Mouse (Mus musculus): ENCODE measurements around the gene Zcwpw1.
"Not testable (repeated sequence)": the region's sequence is repeated elsewhere in the genome, so short reads cannot be mapped to it uniquely, and the experiment has no call there.

Gene Zcwpw1

DNA sequence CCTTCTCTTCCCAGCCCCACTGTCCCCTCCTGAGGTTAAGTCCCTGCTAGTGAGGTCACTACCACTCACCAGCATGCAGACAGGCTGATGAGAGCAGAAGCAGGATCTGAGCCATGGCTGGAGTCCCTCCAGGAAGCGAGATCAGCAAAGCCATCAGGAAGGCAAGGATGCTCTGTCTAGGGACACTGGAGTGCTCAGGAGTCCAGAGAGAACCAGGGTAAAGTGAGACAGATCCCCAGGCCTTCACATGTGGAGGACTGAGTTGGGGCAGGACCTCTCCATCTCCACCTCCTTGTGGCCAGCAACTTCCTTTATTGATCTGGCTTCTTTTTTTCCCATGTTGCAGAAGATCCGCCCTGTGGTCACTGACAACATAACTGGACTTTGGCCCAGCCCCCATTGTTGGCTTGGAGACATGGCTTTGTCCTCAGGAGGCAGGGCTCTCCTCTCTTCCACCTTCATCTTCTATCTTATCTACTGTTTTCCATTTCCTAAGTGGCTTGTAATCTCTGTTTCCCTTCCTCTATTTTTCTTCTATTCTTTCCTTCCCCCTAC, 48.4 kb downstream of the Zcwpw1 start, which contains the start of gene Pilra:
TSS of gene Pilra (minus strand) at position 316 of the 555 bp plus-strand sequence.
- not testable (repeated sequence) for DNase-seq (ENCODE audit: low spot score in 2 of 2)

DNA sequence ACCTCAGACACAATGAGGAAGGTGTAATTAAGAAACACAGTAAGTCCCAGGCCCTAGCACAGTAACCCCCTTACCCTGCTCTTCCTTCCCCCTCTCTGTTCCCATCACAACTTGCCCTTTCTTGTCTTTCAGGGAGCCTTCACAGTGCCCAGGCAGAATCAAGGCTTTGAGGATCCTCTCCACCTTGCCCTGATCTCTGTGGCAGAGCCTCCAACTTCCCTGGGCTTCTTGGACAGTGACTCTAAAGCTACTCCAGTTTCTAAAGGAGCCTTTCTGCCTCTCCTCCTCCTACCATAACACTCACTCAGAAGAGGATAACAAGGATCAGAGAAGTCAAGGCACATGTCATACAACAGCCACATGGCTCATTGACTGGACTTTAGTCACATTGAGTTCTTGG, 49.0 kb downstream of the Zcwpw1 start:
- no peak for DNase-seq (ENCODE audit: low spot score in 2 of 2)

DNA sequence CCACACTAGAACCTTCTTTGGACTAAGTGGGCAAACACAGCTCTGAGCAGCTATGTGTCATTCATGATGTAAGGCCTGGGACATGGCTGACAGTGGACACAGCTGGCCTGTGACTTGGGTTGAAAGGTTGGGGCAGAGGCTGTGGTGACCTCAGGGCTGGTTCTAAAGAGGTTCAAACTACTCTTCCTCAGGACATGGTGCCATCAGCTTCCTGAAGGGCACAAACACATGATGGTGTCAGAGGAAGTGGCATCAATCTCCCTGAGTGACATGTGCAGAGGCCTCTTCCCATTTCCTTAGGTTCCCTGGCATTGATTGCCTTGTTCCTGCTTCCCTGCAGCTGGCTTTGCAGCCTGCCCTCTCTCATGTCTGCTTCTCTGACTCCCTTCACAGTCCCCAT, 49.5 kb downstream of the Zcwpw1 start:
- DNase-seq (ENCODE audit: low spot score in 2 of 2) = not testable (repeated sequence)

DNA sequence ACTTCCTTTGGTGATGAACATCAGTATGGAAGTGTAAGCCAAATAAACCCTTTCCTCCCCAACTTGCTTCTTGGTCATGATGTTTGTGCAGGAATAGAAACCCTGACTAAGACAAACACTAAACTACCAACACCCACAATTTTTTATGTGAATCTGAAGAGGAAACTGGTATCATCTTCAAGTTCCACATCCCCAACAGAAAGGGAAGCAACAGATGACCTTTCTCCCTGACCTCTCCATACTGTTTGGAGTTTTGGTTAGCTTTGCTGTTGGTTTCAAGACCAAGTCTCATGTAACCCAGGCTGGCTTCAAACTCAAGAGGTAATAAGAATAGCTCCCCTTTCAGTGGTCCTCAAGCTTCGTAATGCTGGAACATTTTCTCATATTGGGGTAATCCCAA, 62.7 kb downstream of the Zcwpw1 start:
- DNase-seq (ENCODE audit: low spot score in 2 of 2) = not testable (repeated sequence)

DNA sequence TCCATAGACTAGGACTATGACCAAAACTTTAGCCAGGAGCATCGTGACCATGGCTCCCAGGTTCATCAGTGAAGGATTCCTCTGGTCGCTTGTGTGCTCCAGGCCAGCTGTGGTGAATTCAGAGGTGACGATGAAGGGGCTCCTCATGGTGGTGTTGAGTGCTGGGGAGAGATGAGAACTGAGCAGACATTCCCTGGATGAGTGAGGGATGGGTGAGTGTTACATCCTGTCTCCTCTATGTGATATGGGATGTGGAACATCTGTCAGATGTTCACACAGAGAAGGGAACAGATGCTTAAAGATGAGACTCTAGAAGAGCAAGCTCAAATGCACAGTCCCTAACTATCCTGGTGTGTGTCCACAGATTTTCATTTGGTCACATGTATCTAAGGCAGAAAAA, 67.3 kb downstream of the Zcwpw1 start:
- not testable (repeated sequence) for DNase-seq (ENCODE audit: low spot score in 2 of 2)

DNA sequence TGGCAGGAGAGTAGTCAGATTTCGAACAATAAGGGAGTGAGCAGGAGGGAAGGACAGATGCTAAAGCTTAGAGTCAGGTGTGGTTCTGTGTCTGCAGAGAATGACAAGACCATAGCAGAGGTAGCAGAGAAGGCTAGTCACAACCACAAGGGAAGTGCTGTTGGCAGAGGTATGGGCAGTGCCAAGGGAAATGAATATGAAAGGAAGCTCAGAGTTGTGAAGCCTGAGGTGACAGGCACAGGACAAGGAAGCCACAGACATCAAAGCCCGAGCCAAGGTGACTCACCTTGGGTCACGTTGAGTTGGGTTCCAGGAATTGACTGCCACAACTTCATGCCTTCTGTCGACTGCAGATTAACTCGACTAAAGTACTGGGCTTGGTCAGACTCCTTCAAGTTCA, 69.3 kb downstream of the Zcwpw1 start:
- DNase-seq (ENCODE audit: low spot score in 2 of 2) = peak; percentile 76 to 84

DNA sequence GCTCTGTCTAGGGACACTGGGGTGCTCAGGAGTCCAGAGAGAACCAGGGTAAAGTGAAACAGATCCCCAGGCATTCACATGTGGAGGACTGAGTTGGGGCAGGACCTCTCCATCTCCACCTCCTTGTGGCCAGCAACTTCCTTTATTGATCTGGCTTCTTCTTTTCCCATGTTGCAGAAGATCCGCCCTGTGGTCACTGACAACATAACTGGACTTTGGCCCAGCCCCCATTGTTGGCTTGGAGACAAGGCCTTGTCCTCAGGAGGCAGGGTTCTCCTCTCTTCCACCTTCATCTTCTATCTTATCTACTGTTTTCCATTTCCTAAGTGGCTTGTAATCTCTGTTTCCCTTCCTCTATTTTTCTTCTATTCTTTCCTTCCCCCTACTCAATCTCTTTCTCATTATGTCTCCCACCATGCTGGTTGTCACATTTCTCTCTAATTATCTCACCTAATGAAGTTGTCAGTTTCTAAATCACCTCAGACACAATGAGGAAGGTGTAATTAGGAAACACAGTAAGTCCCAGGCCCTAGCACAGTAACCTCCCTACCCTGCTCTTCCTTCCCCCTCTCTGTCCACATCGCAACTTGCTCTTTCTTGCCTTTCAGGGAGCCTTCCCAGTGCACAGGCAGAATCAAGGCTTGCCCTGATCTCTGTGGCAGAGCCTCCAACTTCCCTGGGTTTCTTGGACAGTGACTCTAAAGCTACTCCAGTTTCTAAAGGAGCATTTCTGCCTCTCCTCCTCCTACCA, 70.5 kb downstream of the Zcwpw1 start, which contains the start of gene Pilrb1:
TSS of gene Pilrb1 (minus strand) at position 147 of the 751 bp plus-strand sequence.
- not testable (repeated sequence) for DNase-seq (ENCODE audit: low spot score in 2 of 2)

DNA sequence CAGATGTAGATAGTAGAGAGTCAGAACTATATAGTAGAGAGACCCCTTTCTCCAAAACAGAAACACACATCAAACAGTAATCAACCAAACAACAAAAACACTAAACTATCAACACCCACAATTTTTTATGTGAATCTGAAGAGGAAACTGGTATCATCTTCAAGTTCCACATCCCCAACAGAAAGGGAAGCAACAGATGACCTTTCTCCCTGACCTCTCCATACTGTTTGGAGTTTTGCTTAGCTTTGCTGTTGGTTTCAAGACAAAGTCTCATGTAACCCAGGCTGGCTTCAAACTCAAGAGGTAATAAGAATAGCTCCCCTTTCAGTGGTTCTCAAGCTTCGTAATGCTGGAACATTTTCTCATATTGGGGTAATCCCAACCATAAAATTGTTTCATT, 76.4 kb downstream of the Zcwpw1 start:
- not testable (repeated sequence) for DNase-seq (ENCODE audit: low spot score in 2 of 2)

DNA sequence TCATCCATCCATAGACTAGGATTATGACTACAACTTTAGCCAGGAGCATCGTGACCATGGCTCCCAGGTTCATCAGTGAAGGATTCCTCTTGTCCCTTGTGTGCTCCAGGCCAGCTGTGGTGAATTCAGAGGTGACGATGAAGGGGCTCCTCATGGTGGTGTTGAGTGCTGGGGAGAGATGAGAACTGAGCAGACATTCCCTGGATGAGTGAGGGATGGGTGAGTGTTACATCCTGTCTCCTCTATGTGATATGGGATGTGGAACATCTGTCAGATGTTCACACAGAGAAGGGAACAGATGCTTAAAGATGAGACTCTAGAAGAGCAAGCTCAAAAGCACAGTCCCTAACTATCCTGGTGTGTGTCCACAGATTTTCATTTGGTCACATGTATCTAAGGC, 81.0 kb downstream of the Zcwpw1 start:
- not testable (repeated sequence) for DNase-seq (ENCODE audit: low spot score in 2 of 2)

DNA sequence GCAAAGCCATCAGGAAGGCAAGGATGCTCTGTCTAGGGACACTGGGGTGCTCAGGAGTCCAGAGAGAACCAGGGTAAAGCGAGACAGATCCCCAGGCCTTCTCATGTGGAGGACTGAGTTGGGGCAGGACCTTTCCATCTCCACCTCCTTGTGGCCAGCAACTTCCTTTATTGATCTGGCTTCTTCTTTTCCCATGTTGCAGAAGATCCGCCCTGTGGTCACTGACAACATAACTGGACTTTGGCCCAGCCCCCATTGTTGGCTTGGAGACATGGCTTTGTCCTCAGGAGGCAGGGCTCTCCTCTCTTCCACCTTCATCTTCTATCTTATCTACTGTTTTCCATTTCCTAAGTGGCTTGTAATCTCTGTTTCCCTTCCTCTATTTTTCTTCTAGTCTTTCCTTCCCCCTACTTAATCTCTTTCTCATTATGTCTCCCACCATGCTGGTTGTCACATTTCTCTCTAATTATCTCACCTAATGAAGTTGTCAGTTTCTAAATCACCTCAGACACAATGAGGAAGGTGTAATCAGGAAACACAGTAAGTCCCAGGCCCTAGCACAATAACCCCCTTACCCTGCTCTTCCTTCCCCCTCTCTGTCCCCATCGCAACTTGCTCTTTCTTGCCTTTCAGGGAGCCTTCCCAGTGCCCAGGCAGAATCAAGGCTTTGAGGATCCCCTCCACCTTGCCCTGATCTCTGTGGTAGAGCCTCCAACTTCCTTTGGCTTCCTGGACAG, 84.2 kb downstream of the Zcwpw1 start, which contains the start of gene Pilrb2:
TSS of gene Pilrb2 (minus strand) at position 172 of the 737 bp plus-strand sequence.
- DNase-seq (ENCODE audit: low spot score in 2 of 2) = not testable (repeated sequence)

Data from natural killer cell, adult 2 months (primary cell).